Mouse (Mus musculus) E14TG2a.4 (cell line): ENCODE results near the gene Aunip.

Experiments used
- CTCF ChIP-seq: conservative IDR thresholded peaks from 2 replicates; pipeline ENCODE4 v1.5.1; 2014; ENCODE audit warnings: low read length
- POU5F1 ChIP-seq: IDR thresholded peaks from 2 replicates; pipeline ENCODE4 v1.6.1; 2014; ENCODE audit warnings: low read length, borderline replicate concordance

DNA sequence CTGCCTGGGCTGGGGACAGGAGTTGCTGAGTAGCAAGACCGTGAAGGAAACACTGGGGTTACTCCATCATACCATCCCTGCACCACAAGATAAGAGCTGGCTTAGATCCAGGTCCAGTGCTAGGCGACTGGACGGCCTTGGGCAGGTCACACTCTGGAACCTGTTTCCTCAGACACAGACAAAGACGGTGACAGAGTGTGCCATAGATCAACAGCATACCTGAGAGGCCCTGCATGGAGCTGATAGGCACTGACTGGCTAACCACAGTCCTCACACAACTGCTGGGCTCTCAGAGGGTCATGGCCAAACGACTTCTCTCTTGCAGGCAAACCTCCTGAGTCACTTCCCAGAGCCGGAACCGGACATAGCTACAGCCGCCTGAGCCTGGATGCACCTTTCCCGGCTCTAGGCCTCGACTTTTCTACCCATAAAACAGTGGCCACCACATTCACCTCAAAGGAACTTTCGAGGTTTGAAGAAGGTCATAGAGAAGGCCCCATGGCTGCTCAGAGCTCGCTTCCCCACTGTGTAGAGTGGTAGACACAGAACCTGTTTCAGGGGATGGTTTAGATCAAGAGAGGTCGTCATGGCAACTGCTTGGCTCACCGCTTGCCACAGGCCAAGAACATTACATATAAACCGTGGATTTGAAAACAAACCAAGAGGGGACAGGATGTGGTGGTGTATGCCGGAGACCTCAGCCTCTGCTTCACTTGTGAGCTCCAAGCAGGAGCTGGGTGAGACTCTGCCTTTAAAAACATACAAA, 15.8 kb upstream of the Aunip start:
- no peak for TF ChIP-seq CTCF
- TF ChIP-seq POU5F1: no peak
